Mouse (Mus musculus) skeletal muscle tissue, adult 2 months (tissue): ENCODE measurements around the gene Ssu2.
A peak's percentile ranks its signal among the peaks of the same experiment; 100 is the strongest.

Experiments
- DNase-seq: peaks from one replicate; pipeline ENCODE4 v3.0.0-alpha.2; 2012; ENCODE audit warnings: low read depth, low spot score

The Ssu2 gene

GRCm38 (mm10) chr6:112350452-112350851, 37.4 kb downstream of the Ssu2 start:
- peak; percentile 43 for DNase-seq

GRCm38 (mm10) chr6:112339016-112339415, 48.8 kb downstream of the Ssu2 start:
- DNase-seq: no peak

GRCm38 (mm10) chr6:112337667-112338066, 50.2 kb downstream of the Ssu2 start:
- no peak for DNase-seq

- no peak for DNase-seq
Measured at GRCm38 (mm10) chr6:112333930-112334329, 53.9 kb downstream of the Ssu2 start.

GRCm38 (mm10) chr6:112331223-112331598, 56.6 kb downstream of the Ssu2 start:
- DNase-seq: no peak

- DNase-seq: no peak
Measured at GRCm38 (mm10) chr6:112330520-112331222, 57.2 kb downstream of the Ssu2 start.

- DNase-seq: peak; percentile 14
Measured at GRCm38 (mm10) chr6:112327793-112328192, 60.0 kb downstream of the Ssu2 start.

- DNase-seq: no peak
Measured at GRCm38 (mm10) chr6:112325213-112325612, 62.6 kb downstream of the Ssu2 start.

GRCm38 (mm10) chr6:112322916-112323315, 64.9 kb downstream of the Ssu2 start:
- no peak for DNase-seq

GRCm38 (mm10) chr6:112320679-112321078, 67.1 kb downstream of the Ssu2 start:
- peak; percentile 24 for DNase-seq

GRCm38 (mm10) chr6:112319449-112319848, 68.4 kb downstream of the Ssu2 start:
- no peak for DNase-seq

GRCm38 (mm10) chr6:112311385-112311784, 76.4 kb downstream of the Ssu2 start:
- no peak for DNase-seq

- DNase-seq: no peak
Measured at GRCm38 (mm10) chr6:112309330-112309938, 78.4 kb downstream of the Ssu2 start.
